Mouse (Mus musculus): Measurements from ENCODE around the gene Acox3. TPM values are rescaled to one million over a fixed set of nuclear protein-coding genes. Genes with fewer than 3 reads are reported as not detected.

Acox3 gene
- total RNA-seq (2014; rRNA removed) (27.5 and 29.5 TPM in 2 replicates), polyA plus RNA-seq (2015; fragmentation: Nextera tagmentation; extraction: Ambion mirVana) (13.5 and 15.6 TPM in 2 replicates)

DNA sequence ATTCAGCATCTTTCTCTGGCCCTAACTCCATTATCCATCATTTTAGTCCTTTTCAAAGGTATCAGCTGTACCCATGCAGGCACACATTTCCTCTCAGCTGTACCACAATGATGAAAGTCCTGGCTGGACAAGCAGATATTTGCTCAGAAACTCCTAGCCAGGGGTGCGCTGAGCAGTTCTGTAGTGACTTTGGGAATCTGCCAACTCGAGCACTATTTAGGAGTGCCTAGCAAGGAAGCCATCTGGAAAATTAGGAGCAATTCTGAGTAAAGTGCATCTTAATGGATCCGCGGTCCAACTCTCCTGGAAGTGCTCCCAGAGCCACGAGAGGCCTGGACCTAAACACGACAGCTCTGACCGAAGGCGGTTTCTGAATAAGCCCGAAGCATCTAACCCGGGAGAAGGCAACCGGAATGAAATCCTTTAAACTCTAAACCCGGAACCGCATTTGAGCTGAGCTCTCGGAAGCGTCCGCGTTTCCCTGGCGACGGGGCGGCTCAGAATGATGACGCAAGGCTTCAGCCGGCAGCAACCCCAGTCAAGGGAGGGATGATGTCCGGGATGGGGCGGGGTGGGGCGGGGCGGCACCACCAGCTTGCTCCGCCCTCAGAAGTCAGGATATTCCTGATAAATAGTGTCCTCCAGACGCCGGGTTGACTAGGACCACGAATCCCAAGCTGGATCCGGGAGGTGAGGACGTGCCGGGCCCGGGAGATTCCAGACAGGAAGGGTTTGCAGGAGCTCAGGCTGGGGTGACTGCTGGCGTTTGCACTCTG is at the start of gene Acox3:
Gene Acox3, plus strand, starts transcription at position 596 of the 776 bp plus-strand sequence.
- H3K4me2 ChIP-seq (ENCODE audit: low read depth, low read length, poor library complexity, severe bottlenecking) = peak within 1 kb of the TSS; percentile 83
- H3K4me1 ChIP-seq (ENCODE audit: insufficient read depth, low read length) = peaks cover 10% of the 10 kb centered on the region; the same call in 1 of the 2 replicates
- peak within 1 kb of the TSS; percentile 55 for H3K27ac ChIP-seq (ENCODE audit: low read depth, low read length)
- under 1% methylated on average over 35 of the region's 35 CpGs for WGBS
- no peaks in the 10 kb centered on the region for H3K36me3 ChIP-seq (ENCODE audit: insufficient read depth, low read length)
- no peaks in the 10 kb centered on the region for H3K9me3 ChIP-seq (ENCODE audit: low read length)
- TF ChIP-seq CTCF (IDR thresholded peaks at IDR 0.05) = no peak
- DNase-seq (ENCODE audit: low spot score) (peak; percentile 97), ATAC-seq (ENCODE audit: low FRiP score) (peak; percentile 94)
- no peaks in the 10 kb centered on the region for H3K27me3 ChIP-seq (ENCODE audit: insufficient read depth, low read length)
- peak within 1 kb of the TSS; percentile 60 for H3K4me3 ChIP-seq (ENCODE audit: low read depth, low read length)
- peak within 1 kb of the TSS; percentile 55 for H3K9ac ChIP-seq (replicated peaks; ENCODE audit: low read length, poor library complexity, severe bottlenecking)

DNA sequence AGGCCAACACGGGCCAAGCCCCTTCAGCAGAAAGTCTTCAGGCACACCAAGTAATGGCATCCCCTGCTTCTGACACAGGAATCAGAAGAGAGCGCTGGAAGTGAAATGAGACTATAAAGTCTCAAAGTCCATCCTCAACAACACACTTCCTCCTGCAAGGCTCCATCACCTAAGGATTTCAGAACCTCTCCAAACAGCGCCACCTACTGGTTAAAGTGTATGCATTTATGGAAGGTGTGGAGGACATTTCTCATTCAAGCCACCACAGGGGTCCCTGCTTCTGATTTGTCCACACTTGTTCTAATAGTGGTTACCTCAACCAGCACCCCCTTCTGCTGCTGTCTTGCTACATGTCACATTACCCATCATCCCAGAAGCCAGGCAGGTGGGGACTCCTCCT is 46.6 kb upstream of the Acox3 start:
- H3K4me3 ChIP-seq (ENCODE audit: low read depth, low read length) = no peak overlapping the region
- WGBS = 64% methylated on average over 3 of the region's 3 CpGs
- H3K4me1 ChIP-seq (ENCODE audit: insufficient read depth, low read length) = no peaks in the 10 kb centered on the region
- no peaks in the 10 kb centered on the region; the same call in 1 of the 2 replicates for H3K27me3 ChIP-seq (ENCODE audit: insufficient read depth, low read length)
- no peak for ATAC-seq (ENCODE audit: low FRiP score)
- no peaks in the 10 kb centered on the region for H3K9me3 ChIP-seq (ENCODE audit: low read length)
- no peaks in the 10 kb centered on the region for H3K36me3 ChIP-seq (ENCODE audit: insufficient read depth, low read length)
- no peak overlapping the region for H3K27ac ChIP-seq (ENCODE audit: low read depth, low read length)
- no peak overlapping the region for H3K9ac ChIP-seq (replicated peaks; ENCODE audit: low read length, poor library complexity, severe bottlenecking)
- peak; percentile 57 for TF ChIP-seq CTCF (IDR thresholded peaks at IDR 0.05)
- H3K4me2 ChIP-seq (ENCODE audit: low read depth, low read length, poor library complexity, severe bottlenecking) = no peak overlapping the region
- DNase-seq (ENCODE audit: low spot score) = peak; percentile 38

DNA sequence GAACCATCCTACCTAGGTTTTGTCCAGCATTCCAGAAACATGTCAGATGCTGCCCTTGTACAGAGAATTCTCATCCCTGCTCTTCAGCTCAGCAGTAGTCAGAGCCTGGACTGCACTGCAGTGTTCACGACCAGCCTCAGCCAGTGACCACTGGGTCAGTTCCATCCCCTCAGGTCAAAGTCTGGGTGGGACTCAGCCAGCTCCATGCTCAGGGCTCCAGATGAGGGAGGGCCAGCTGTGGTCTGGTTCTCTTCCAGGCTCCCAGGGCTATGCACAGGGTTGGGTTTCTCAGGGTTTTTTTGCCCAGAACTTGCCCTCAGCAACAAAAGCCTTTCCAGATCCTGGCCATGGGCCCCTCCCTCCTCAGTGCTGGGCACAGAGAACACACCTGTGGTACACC is 45.4 kb upstream of the Acox3 start:
- DNase-seq (ENCODE audit: low spot score) (no peak), ATAC-seq (ENCODE audit: low FRiP score) (no peak)
- no peak overlapping the region for H3K27ac ChIP-seq (ENCODE audit: low read depth, low read length)
- H3K9me3 ChIP-seq (ENCODE audit: low read length) = no peaks in the 10 kb centered on the region
- no peaks in the 10 kb centered on the region; the same call in 1 of the 2 replicates for H3K27me3 ChIP-seq (ENCODE audit: insufficient read depth, low read length)
- H3K4me3 ChIP-seq (ENCODE audit: low read depth, low read length) = no peak overlapping the region
- no peak for TF ChIP-seq CTCF (IDR thresholded peaks at IDR 0.05)
- H3K4me1 ChIP-seq (ENCODE audit: insufficient read depth, low read length) = no peaks in the 10 kb centered on the region
- no peaks in the 10 kb centered on the region for H3K36me3 ChIP-seq (ENCODE audit: insufficient read depth, low read length)
- WGBS = 69% methylated on average over 1 of the region's 1 CpGs
- no peak overlapping the region for H3K9ac ChIP-seq (replicated peaks; ENCODE audit: low read length, poor library complexity, severe bottlenecking)
- no peak overlapping the region for H3K4me2 ChIP-seq (ENCODE audit: low read depth, low read length, poor library complexity, severe bottlenecking)

DNA sequence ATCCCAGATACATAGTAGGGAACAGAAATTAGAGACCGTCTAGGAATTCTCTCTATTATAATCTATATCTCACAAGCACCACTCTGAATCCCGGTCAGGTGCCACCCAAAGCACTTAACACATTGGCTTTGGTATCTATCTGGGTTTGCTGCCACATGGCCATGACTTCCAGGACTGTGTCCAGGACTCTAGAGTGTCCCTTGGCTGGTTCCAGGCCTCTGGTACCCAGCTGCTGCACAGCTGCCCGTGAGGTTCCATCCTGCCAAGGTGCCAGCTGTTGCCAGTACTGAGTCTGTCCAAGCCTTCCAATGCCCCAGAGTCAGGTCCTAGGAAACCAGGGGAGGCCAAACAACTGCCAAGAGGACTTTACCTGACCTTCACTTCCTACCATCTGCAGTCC is 44.8 kb upstream of the Acox3 start:
- Histone ChIP-seq H3K27ac (ENCODE audit: low read depth, low read length) (no peak overlapping the region), H3K9me3 (ENCODE audit: low read length) (no peaks in the 10 kb centered on the region), H3K36me3 (ENCODE audit: insufficient read depth, low read length) (no peaks in the 10 kb centered on the region), H3K4me3 (ENCODE audit: low read depth, low read length) (no peak overlapping the region), H3K27me3 (ENCODE audit: insufficient read depth, low read length) (no peaks in the 10 kb centered on the region), H3K4me1 (ENCODE audit: insufficient read depth, low read length) (no peaks in the 10 kb centered on the region), H3K4me2 (ENCODE audit: low read depth, low read length, poor library complexity, severe bottlenecking) (no peak overlapping the region), H3K9ac (replicated peaks; ENCODE audit: low read length, poor library complexity, severe bottlenecking) (no peak overlapping the region)
- DNase-seq (ENCODE audit: low spot score) = no peak
- no peak for TF ChIP-seq CTCF (IDR thresholded peaks at IDR 0.05)
- 89% methylated on average over 3 of the region's 3 CpGs for WGBS
- ATAC-seq (ENCODE audit: low FRiP score) = no peak

DNA sequence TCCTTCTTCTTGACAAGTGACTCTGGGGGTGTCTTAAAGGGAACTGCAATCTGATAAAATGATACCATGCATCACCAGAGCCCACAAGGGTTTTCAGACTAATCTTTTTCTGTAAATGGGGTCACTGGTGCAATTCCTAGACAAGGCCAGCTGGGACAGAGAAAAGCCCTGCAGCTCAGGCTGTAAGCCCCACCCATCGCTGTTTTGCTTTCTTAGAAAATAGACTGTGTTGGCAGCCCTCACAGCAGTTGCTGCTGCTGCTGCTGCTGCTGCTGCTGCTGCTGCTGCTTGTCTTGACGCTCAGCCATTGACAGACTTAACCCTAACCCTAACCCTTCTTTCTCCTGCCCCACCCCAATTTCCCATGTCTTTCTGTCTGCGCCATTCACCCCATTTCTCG is 43.3 kb upstream of the Acox3 start:
- ATAC-seq (ENCODE audit: low FRiP score) = no peak
- Histone ChIP-seq H3K9me3 (ENCODE audit: low read length) (no peaks in the 10 kb centered on the region), H3K4me2 (ENCODE audit: low read depth, low read length, poor library complexity, severe bottlenecking) (no peak overlapping the region), H3K36me3 (ENCODE audit: insufficient read depth, low read length) (no peaks in the 10 kb centered on the region), H3K27me3 (ENCODE audit: insufficient read depth, low read length) (no peaks in the 10 kb centered on the region), H3K27ac (ENCODE audit: low read depth, low read length) (no peak overlapping the region), H3K4me3 (ENCODE audit: low read depth, low read length) (no peak overlapping the region), H3K9ac (replicated peaks; ENCODE audit: low read length, poor library complexity, severe bottlenecking) (no peak overlapping the region), H3K4me1 (ENCODE audit: insufficient read depth, low read length) (no peaks in the 10 kb centered on the region)
- 59% methylated on average over 4 of the region's 4 CpGs for WGBS
- no peak for TF ChIP-seq CTCF (IDR thresholded peaks at IDR 0.05)
- peak; percentile 22 for DNase-seq (ENCODE audit: low spot score)

DNA sequence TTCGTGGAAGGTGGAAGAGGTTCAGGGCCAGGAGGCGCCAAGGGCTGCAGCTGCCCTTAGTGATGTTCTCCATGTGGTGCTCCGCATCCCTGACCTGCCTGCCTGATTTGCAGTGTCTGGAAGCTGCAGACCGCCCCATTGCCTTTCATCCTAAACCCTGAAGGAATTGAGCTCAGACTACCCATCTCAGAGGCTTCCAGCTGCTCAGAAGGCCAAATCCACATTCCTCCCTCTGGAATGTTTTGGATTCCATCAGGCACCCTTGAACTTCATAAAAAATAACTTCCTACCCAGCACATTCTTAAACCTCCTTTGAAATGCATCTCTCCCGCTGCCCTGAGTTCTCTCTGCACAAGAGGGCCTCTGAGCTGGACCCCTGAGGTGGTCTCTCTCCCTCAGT is 42.3 kb upstream of the Acox3 start:
- ATAC-seq (ENCODE audit: low FRiP score) (no peak), DNase-seq (ENCODE audit: low spot score) (no peak)
- 56% methylated on average over 5 of the region's 5 CpGs for WGBS
- H3K9ac ChIP-seq (replicated peaks; ENCODE audit: low read length, poor library complexity, severe bottlenecking) = no peak overlapping the region
- H3K9me3 ChIP-seq (ENCODE audit: low read length) = no peaks in the 10 kb centered on the region
- no peak overlapping the region for H3K4me2 ChIP-seq (ENCODE audit: low read depth, low read length, poor library complexity, severe bottlenecking)
- no peaks in the 10 kb centered on the region for H3K27me3 ChIP-seq (ENCODE audit: insufficient read depth, low read length)
- H3K36me3 ChIP-seq (ENCODE audit: insufficient read depth, low read length) = no peaks in the 10 kb centered on the region
- TF ChIP-seq CTCF (IDR thresholded peaks at IDR 0.05) = no peak
- no peak overlapping the region for H3K4me3 ChIP-seq (ENCODE audit: low read depth, low read length)
- no peaks in the 10 kb centered on the region for H3K4me1 ChIP-seq (ENCODE audit: insufficient read depth, low read length)
- no peak overlapping the region for H3K27ac ChIP-seq (ENCODE audit: low read depth, low read length)
